Mouse (Mus musculus): ENCODE measurements around the gene Ptpn9. TPM values are rescaled to one million over a fixed set of nuclear protein-coding genes. Genes with fewer than 3 reads are reported as not detected.

The Ptpn9 gene
- polyA plus RNA-seq, 1 experiment: 18.5 TPM

DNA sequence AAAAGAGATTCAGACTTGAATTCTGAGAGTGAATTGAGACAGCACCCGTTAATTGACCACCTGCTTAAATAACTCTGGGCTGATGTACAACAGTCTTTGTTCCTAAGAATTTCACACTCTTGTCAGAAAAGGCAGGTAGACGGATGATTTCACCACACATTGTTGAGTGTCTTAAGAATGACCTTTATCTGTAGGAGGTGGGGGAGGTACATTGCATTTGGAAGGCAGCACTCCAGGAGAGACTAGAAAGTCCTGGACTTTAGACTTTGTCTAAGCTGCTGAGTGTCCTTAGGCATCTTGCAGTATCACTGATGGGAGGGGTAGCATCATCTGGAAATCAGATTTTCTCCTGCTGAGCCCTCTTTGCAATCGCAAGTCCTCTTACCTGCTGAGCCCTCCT is 87.5 kb downstream of the Ptpn9 start:
- TF ChIP-seq CTCF (IDR thresholded peaks at IDR 0.05; ENCODE audit: low read depth, low read length) (no peak), POLR2A (IDR thresholded peaks at IDR 0.05; ENCODE audit: borderline replicate concordance, low read depth, low read length) (no peak)
- Histone ChIP-seq H3K4me1 (ENCODE audit: control insufficient read depth, insufficient read depth, low read length) (0 out of 2 replicates have a peak, but pooled peaks cover 2% of the 10 kb centered on the region), H3K27ac (ENCODE audit: insufficient read depth, low read depth, low read length) (no peak overlapping the region), H3K4me3 (ENCODE audit: insufficient read depth, low read length) (no peak overlapping the region)

Other genes starting within 250 kb of the Ptpn9 start
- gene Lingo1, start 198.5 kb upstream of the Ptpn9 start, polyA plus RNA-seq (2012; ENCODE audit: insufficient read depth, insufficient read length, missing spikeins): not detected in 2 replicates
- gene Odf3l1, start 130.2 kb upstream of the Ptpn9 start, polyA plus RNA-seq (2012; ENCODE audit: insufficient read depth, insufficient read length, missing spikeins): not detected in 2 replicates
- gene Cspg4, start 129.9 kb upstream of the Ptpn9 start, polyA plus RNA-seq (2012; ENCODE audit: insufficient read depth, insufficient read length, missing spikeins): 0.32 and 0.67 TPM in 2 replicates
- gene Snx33, start 66.6 kb upstream of the Ptpn9 start, polyA plus RNA-seq (2012; ENCODE audit: insufficient read depth, insufficient read length, missing spikeins): 10.8 and 12.5 TPM in 2 replicates
- gene Imp3, start 57.4 kb upstream of the Ptpn9 start, polyA plus RNA-seq (2012; ENCODE audit: insufficient read depth, insufficient read length, missing spikeins): 62.4 and 64.1 TPM in 2 replicates
- gene Snupn, start 44.0 kb upstream of the Ptpn9 start, polyA plus RNA-seq (2012; ENCODE audit: insufficient read depth, insufficient read length, missing spikeins): 5.2 and 8.1 TPM in 2 replicates
- gene Sin3a, start 77.1 kb downstream of the Ptpn9 start, polyA plus RNA-seq (2012; ENCODE audit: insufficient read depth, insufficient read length, missing spikeins): 30.5 and 37.1 TPM in 2 replicates
- gene Man2c1, start 135.8 kb downstream of the Ptpn9 start, polyA plus RNA-seq (2012; ENCODE audit: insufficient read depth, insufficient read length, missing spikeins): 83.8 and 117 TPM in 2 replicates
- 11.0 and 12.5 TPM in 2 replicates for gene Neil1, start 153.4 kb downstream of the Ptpn9 start, polyA plus RNA-seq (2012; ENCODE audit: insufficient read depth, insufficient read length, missing spikeins)
- 67.7 and 71.5 TPM in 2 replicates for gene Commd4, start 163.4 kb downstream of the Ptpn9 start, polyA plus RNA-seq (2012; ENCODE audit: insufficient read depth, insufficient read length, missing spikeins)
- not detected in 2 replicates for gene Trcg1, start 241.6 kb downstream of the Ptpn9 start, polyA plus RNA-seq (2012; ENCODE audit: insufficient read depth, insufficient read length, missing spikeins)